Mouse (Mus musculus): ENCODE results near the gene Atp5e. TPM values are rescaled to one million over a fixed set of nuclear protein-coding genes. Genes with fewer than 3 reads are reported as not detected.

Gene Atp5e
- 355 and 471 TPM in 2 replicates for total RNA-seq (2021)
- long read RNA-seq, transcript Atp5e-201 (3 exons, 421 nt) = major isoform, 264 of 272 reads
- long read RNA-seq, partial matches to known transcripts = 2 of 272 reads
- long read RNA-seq, other reads (novel, unspliced or antisense) = 4 of 272 reads

- peak; percentile 95 for DNase-seq
Measured at GRCm38 (mm10) chr2:174463789-174464523, at the start of gene Atp5e. Gene Atp5e, minus strand, starts transcription at chr2:174464105.

GRCm38 (mm10) chr2:174509825-174510224 lies 45.9 kb upstream of the Atp5e start:
- DNase-seq = no peak

- DNase-seq = no peak
Measured at GRCm38 (mm10) chr2:174507998-174508397, 44.1 kb upstream of the Atp5e start.

GRCm38 (mm10) chr2:174502831-174503460 lies 39.0 kb upstream of the Atp5e start:
- DNase-seq = peak; percentile 32

GRCm38 (mm10) chr2:174502321-174502720 lies 38.4 kb upstream of the Atp5e start:
- no peak for DNase-seq

- no peak for DNase-seq
Measured at GRCm38 (mm10) chr2:174501517-174501916, 37.6 kb upstream of the Atp5e start.

- no peak for DNase-seq
Measured at GRCm38 (mm10) chr2:174500814-174501503, 37.1 kb upstream of the Atp5e start.

- peak; percentile 8 for DNase-seq
Measured at GRCm38 (mm10) chr2:174492858-174493257, 29.0 kb upstream of the Atp5e start.

GRCm38 (mm10) chr2:174487005-174487404 lies 23.1 kb upstream of the Atp5e start:
- DNase-seq = no peak

GRCm38 (mm10) chr2:174478746-174479145 lies 14.8 kb upstream of the Atp5e start:
- DNase-seq = no peak

- no peak for DNase-seq
Measured at GRCm38 (mm10) chr2:174477543-174478319, 13.8 kb upstream of the Atp5e start.

- no peak for DNase-seq
Measured at GRCm38 (mm10) chr2:174473550-174473927, 9.6 kb upstream of the Atp5e start.

GRCm38 (mm10) chr2:174472818-174473549 lies 9.1 kb upstream of the Atp5e start, which contains the start of gene Prelid3b:
Gene Prelid3b, minus strand, starts transcription at chr2:174473081.
- DNase-seq = peak; percentile 100

GRCm38 (mm10) chr2:174472407-174472806 lies 8.5 kb upstream of the Atp5e start:
- DNase-seq = no peak

GRCm38 (mm10) chr2:174470786-174471405 lies 7.0 kb upstream of the Atp5e start:
- DNase-seq = no peak

GRCm38 (mm10) chr2:174470333-174470732 lies 6.4 kb upstream of the Atp5e start:
- DNase-seq = no peak

- no peak for DNase-seq
Measured at GRCm38 (mm10) chr2:174463370-174463769, 535 bp downstream of the Atp5e start.

GRCm38 (mm10) chr2:174459365-174459764 lies 4.5 kb downstream of the Atp5e start:
- DNase-seq = no peak

- peak; percentile 40 for DNase-seq
Measured at GRCm38 (mm10) chr2:174453681-174454080, 10.2 kb downstream of the Atp5e start.

GRCm38 (mm10) chr2:174450353-174450752 lies 13.6 kb downstream of the Atp5e start, which contains the start of gene Tubb1:
Gene Tubb1, plus strand, starts transcription at chr2:174450695.
- DNase-seq = no peak

- DNase-seq = no peak
Measured at GRCm38 (mm10) chr2:174448405-174448804, 15.5 kb downstream of the Atp5e start.
